ENCODE assay signal across 11 mouse cellular contexts in genomic region chr5:145071342-145071741, GRCm38 (mm10). TPM values are rescaled to one million over a fixed set of nuclear protein-coding genes. Genes with fewer than 3 reads are reported as not detected.
DNase-seq lines count a peak whose midpoint lies in the region; ATAC-seq and TF ChIP-seq lines count a peak whose summit lies in the region.
"Had no signal": no experiment of that assay in that cellular context is flagged by ENCODE, and none has a peak within 500 bp of the region (broad histone marks: within the 10 kb centered on the region; RNA-seq: fewer than 3 reads in every experiment).

No protein-coding gene starts in this region.

- H3K4me3 ChIP-seq in liver, embryonic 11.5 days (ENCODE audit: low read depth, low read length): no peak overlapping the region
- H3K4me3 ChIP-seq in stomach, postnatal 0 days (ENCODE audit: low read depth, low read length): no peak overlapping the region
- H3K4me3 ChIP-seq: forebrain, embryonic 13.5 days had no signal

- no peaks in the 10 kb centered on the region for H3K36me3 ChIP-seq in liver, embryonic 11.5 days (ENCODE audit: control insufficient read depth, insufficient read depth, low read length)
- H3K36me3 ChIP-seq in stomach, postnatal 0 days (ENCODE audit: control insufficient read depth, insufficient read depth, low read length): no peaks in the 10 kb centered on the region

- 46% methylated on average over 6 of the region's 6 CpGs for WGBS in liver, embryonic 11.5 days
- 49% methylated on average over 6 of the region's 6 CpGs for WGBS in stomach, postnatal 0 days

- no peak for ATAC-seq in CD4-positive, CD25-positive, alpha-beta regulatory T cell, adult 4 months
- ATAC-seq in liver, embryonic 11.5 days (replicated peaks; ENCODE audit: low FRiP score): no peak
- ATAC-seq in stomach, postnatal 0 days (ENCODE audit: low FRiP score, low TSS enrichment): no peak
- ATAC-seq: forebrain, embryonic 13.5 days had no signal

- no peaks in the 10 kb centered on the region for H3K4me1 ChIP-seq in liver, embryonic 11.5 days (replicated peaks; ENCODE audit: control insufficient read depth, insufficient read depth, low read length)
- H3K4me1 ChIP-seq in stomach, postnatal 0 days (replicated peaks; ENCODE audit: control insufficient read depth, insufficient read depth): no peaks in the 10 kb centered on the region
- H3K4me1 ChIP-seq: forebrain, embryonic 13.5 days had no signal

- no peaks in the 10 kb centered on the region for H3K9me3 ChIP-seq in liver, embryonic 11.5 days (ENCODE audit: control insufficient read depth, low read length)
- H3K9me3 ChIP-seq in stomach, postnatal 0 days (ENCODE audit: control insufficient read depth, low read length): no peaks in the 10 kb centered on the region
- H3K9me3 ChIP-seq: forebrain, embryonic 13.5 days had no signal

- no peak overlapping the region for H3K4me2 ChIP-seq in liver, embryonic 11.5 days
- H3K4me2 ChIP-seq in stomach, postnatal 0 days (replicated peaks; ENCODE audit: low read depth): no peak overlapping the region
- H3K4me2 ChIP-seq: forebrain, embryonic 13.5 days had no signal

- TF ChIP-seq CTCF in stomach, postnatal 0 days (IDR thresholded peaks at IDR 0.05; ENCODE audit: low read depth): peak; percentile 63

- peak; percentile 33 for DNase-seq in CD4-positive, CD25-positive, alpha-beta regulatory T cell, adult 2 months (ENCODE audit: low read depth, low spot score)
- DNase-seq in liver: peak; percentile 22
- no peak for DNase-seq in liver, embryonic 11.5 days (ENCODE audit: low spot score)
- DNase-seq in embryo, embryonic 10.5 days (ENCODE audit: low spot score): peak; percentile 60
- no peak for DNase-seq in stomach, postnatal 0 days (ENCODE audit: low spot score)
- DNase-seq in spleen, adult 12 weeks (ENCODE audit: low spot score): no peak
- DNase-seq in adrenal gland, postnatal 4 days (ENCODE audit: low spot score in 2 of 2): no peak
- DNase-seq: right cerebral cortex, postnatal 4 days had no signal

- 0 out of 2 replicates have a peak, but pooled peaks cover 3% of the 10 kb centered on the region for H3K27me3 ChIP-seq in liver, embryonic 11.5 days (replicated peaks; ENCODE audit: control insufficient read depth, insufficient read depth, low read length)
- H3K27me3 ChIP-seq in stomach, postnatal 0 days (ENCODE audit: control insufficient read depth, insufficient read depth, low read length): no peaks in the 10 kb centered on the region
- H3K27me3 ChIP-seq: forebrain, embryonic 13.5 days had no signal

- no peak for TF ChIP-seq EP300 in stomach, postnatal 0 days (optimal IDR thresholded peaks at IDR 0.05)

- H3K9ac ChIP-seq in liver, embryonic 11.5 days (ENCODE audit: low read depth, low read length): no peak overlapping the region
- H3K9ac ChIP-seq in stomach, postnatal 0 days (ENCODE audit: low read length): no peak overlapping the region
- H3K9ac ChIP-seq: forebrain, embryonic 13.5 days had no signal

- H3K27ac ChIP-seq in liver, embryonic 11.5 days (ENCODE audit: low read depth, low read length): no peak overlapping the region
- H3K27ac ChIP-seq in stomach, postnatal 0 days (replicated peaks): no peak overlapping the region
- H3K27ac ChIP-seq: forebrain, embryonic 13.5 days had no signal

RNA-seq across cellular contexts. Expression of gene Arpc1a, which starts 12.3 kb away (rescaled TPM):
- 100 to 1,000 TPM in 1 of 2 experiments, 10 to 100 TPM in 1; 95.9 to 105 TPM for polyA plus RNA-seq in CD4-positive, CD25-positive, alpha-beta regulatory T cell, adult 4 months (2017; shearing (Covaris generic))
- polyA plus RNA-seq in liver, embryonic 11.5 days (2014; fragmentation: Nextera tagmentation; extraction: Ambion mirVana): 114 TPM in 2 replicates
- polyA plus RNA-seq in stomach, postnatal 0 days (2015; fragmentation: Nextera tagmentation; extraction: Ambion mirVana): 142 and 145 TPM in 2 replicates
- 100 to 1,000 TPM; 114 to 121 TPM for total RNA-seq in adrenal gland, postnatal 4 days (2021)

RNA-seq across cellular contexts. Expression of gene Kpna7, which starts 12.5 kb away (rescaled TPM):
- not detected for polyA plus RNA-seq in CD4-positive, CD25-positive, alpha-beta regulatory T cell, adult 4 months (2017; shearing (Covaris generic))
- polyA plus RNA-seq in liver, embryonic 11.5 days (2014; fragmentation: Nextera tagmentation; extraction: Ambion mirVana): 0.06 and 0.27 TPM in 2 replicates
- polyA plus RNA-seq in stomach, postnatal 0 days (2015; fragmentation: Nextera tagmentation; extraction: Ambion mirVana): 0.10 and 0.17 TPM in 2 replicates
- not detected for total RNA-seq in adrenal gland, postnatal 4 days (2021)
- polyA plus RNA-seq: forebrain, embryonic 13.5 days had no signal

RNA-seq across cellular contexts. Expression of gene 1700018F24Rik, which starts 28.6 kb away (rescaled TPM):
- polyA plus RNA-seq in CD4-positive, CD25-positive, alpha-beta regulatory T cell, adult 4 months (2017; shearing (Covaris generic)): not detected
- polyA plus RNA-seq in liver, embryonic 11.5 days (2014; fragmentation: Nextera tagmentation; extraction: Ambion mirVana): not detected in 2 replicates
- polyA plus RNA-seq in stomach, postnatal 0 days (2015; fragmentation: Nextera tagmentation; extraction: Ambion mirVana): not detected in 2 replicates
- not detected for total RNA-seq in adrenal gland, postnatal 4 days (2021)
- polyA plus RNA-seq: forebrain, embryonic 13.5 days; heart, embryonic 16.5 days had no signal

RNA-seq across cellular contexts. Expression of gene Gm4871, which starts 38.8 kb away (rescaled TPM):
- not detected for polyA plus RNA-seq in CD4-positive, CD25-positive, alpha-beta regulatory T cell, adult 4 months (2017; shearing (Covaris generic))
- not detected in 2 replicates for polyA plus RNA-seq in liver, embryonic 11.5 days (2014; fragmentation: Nextera tagmentation; extraction: Ambion mirVana)
- not detected in 2 replicates for polyA plus RNA-seq in stomach, postnatal 0 days (2015; fragmentation: Nextera tagmentation; extraction: Ambion mirVana)
- total RNA-seq in adrenal gland, postnatal 4 days (2021): not detected
- polyA plus RNA-seq: forebrain, embryonic 13.5 days; heart, embryonic 16.5 days had no signal

RNA-seq across cellular contexts. Expression of gene Arpc1b, which starts 42.7 kb away (rescaled TPM):
- 1,000 to 10,000 TPM in 1 of 2 experiments, 100 to 1,000 TPM in 1; 777 to 1,415 TPM for polyA plus RNA-seq in CD4-positive, CD25-positive, alpha-beta regulatory T cell, adult 4 months (2017; shearing (Covaris generic))
- polyA plus RNA-seq in liver, embryonic 11.5 days (2014; fragmentation: Nextera tagmentation; extraction: Ambion mirVana): 190 and 209 TPM in 2 replicates
- 283 and 304 TPM in 2 replicates for polyA plus RNA-seq in stomach, postnatal 0 days (2015; fragmentation: Nextera tagmentation; extraction: Ambion mirVana)
- total RNA-seq in adrenal gland, postnatal 4 days (2021): 100 to 1,000 TPM; 226 to 243 TPM

Comparison
In these comparisons a context has a peak if more than half of its experiments do, and no peak if none do; other contexts are left out.
1. DNase-seq: peak in CD4-positive, CD25-positive, alpha-beta regulatory T cell, adult 2 months (single experiment), liver (single experiment) and embryo, embryonic 10.5 days (single experiment); none in liver, embryonic 11.5 days (single experiment), stomach, postnatal 0 days (single experiment), spleen, adult 12 weeks (single experiment) and adrenal gland, postnatal 4 days (0 of 2).